Mouse (Mus musculus): ENCODE results near the gene Nfat5. TPM values are rescaled to one million over a fixed set of nuclear protein-coding genes. Genes with fewer than 3 reads are reported as not detected.

The Nfat5 gene
- 23.4 TPM for polyA plus RNA-seq (2017; shearing (Covaris generic))

DNA sequence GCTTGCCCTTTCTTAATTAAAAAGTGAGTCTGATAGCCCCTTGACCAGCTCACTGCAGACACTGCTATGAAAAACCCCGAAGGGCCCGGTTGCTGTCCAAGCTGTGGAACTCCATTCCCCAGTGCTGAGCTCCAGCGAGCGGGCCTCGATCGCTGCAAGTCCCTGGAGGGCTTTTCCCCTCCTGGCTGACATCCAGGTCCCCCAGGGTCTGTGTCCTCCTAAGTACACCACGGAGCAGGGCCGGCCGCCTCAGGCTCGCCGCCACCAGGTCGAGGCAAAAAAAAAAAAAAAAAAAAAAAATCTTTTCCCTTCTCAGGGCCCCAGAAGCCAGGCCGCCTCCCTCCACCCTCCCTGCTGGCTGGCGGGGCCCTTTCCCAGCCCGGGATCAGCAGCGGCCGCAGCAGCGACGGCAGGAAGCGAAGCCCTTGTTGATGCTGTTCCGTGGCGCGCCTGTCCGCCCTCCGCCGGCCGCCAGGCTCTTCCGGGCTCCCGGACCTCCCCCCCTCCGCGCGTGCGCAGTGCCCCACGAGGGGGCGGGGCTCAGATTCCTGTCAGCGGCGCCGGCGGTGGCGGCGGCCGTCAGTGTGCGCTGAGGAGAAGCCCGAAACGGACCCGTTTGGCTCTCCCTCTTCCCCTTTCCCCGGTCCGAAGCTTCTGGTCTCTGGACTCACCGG, at the start of gene Nfat5:
Gene Nfat5, plus strand, starts transcription at position 543 of the 674 bp plus-strand sequence.

DNA sequence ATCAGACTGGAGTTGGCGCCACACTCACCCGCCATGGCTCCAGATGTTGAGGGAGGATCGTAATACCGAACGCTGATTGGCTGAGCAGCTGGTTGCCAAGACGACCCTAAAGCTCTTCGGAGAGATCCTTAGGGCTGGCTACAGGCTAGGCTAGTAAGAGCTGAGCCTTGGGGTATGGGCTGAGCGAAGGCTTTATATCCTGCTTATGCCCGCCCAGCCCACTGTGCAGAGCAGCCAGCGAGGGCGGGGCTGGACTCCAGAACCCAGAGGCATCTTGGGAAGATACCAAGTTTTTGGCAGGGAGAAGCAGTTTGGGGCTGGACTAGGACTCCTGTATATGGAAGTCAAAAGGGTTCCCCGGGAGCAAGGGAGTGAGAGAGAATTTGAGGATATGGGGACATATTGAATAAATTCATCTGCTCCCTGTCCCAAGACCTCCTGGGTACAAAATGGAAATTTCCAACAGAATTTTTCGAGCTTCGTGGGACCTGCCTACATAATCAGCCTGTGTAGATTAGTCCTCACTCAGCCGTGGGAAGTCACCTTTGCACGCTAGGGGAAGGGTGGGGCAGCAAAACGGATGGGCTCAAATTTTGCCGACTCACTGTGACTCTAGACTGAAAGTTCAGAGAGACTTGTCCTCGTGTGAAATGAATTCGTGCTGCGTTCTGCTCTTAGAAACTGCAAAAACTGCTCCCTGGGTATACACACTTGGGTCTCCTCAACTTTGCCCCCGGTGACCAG, 109.9 kb downstream of the Nfat5 start, which contains the start of gene Nqo1:
Gene Nqo1, minus strand, starts transcription at position 169 of the 744 bp plus-strand sequence.

DNA sequence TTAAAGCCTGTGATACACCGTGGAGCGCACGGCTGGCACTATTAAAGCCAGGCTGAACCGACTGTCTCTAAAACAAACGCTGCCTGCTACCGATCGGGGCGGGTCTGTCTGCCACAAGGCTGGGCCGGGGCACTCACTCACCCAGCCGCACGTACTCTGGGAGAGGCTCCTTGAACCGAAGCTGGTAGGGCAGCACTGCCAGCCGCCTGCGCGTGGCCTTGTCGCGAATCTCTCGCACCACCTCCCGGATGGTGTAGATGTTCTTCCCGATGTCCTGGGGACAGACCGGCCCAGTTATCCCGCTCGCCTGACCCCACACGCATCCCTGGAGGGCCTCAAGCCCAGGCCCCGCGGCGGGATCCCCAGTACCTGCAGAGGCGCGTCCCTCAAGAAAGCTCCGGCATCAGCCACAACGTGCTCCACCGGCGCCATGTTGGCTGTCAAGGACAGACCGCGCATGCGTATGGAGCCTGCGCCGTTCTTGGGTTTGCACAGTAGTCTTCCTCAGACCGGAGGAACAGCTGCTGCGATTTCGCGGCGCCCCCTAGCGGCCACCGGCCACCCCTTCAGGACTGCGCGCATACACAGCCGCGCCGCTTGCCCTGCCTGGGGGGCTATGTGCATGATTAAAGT, 131.4 kb downstream of the Nfat5 start, which contains the start of gene Nob1:
Gene Nob1, minus strand, starts transcription at position 455 of the 633 bp plus-strand sequence.

Other genes starting within 250 kb of the Nfat5 start
- gene Pdf, start 244.9 kb upstream of the Nfat5 start, polyA plus RNA-seq (2017; shearing (Covaris generic)), result 16.5 TPM
- gene Cog8, start 236.8 kb upstream of the Nfat5 start, polyA plus RNA-seq (2017; shearing (Covaris generic)), result 74.1 TPM
- 82.4 TPM for gene Nip7, start 236.6 kb upstream of the Nfat5 start, polyA plus RNA-seq (2017; shearing (Covaris generic))
- gene Tmed6, start 227.8 kb upstream of the Nfat5 start, polyA plus RNA-seq (2017; shearing (Covaris generic)), result not detected
- 28.7 TPM for gene Terf2, start 196.9 kb upstream of the Nfat5 start, polyA plus RNA-seq (2017; shearing (Covaris generic))
- 69.8 TPM for gene Cyb5b, start 142.8 kb upstream of the Nfat5 start, polyA plus RNA-seq (2017; shearing (Covaris generic))
- gene Nqo1, start 109.7 kb downstream of the Nfat5 start, polyA plus RNA-seq (2017; shearing (Covaris generic)), result 0.95 TPM
- 73.1 TPM for gene Nob1, start 131.6 kb downstream of the Nfat5 start, polyA plus RNA-seq (2017; shearing (Covaris generic))
- gene Wwp2, start 142.9 kb downstream of the Nfat5 start, polyA plus RNA-seq (2017; shearing (Covaris generic)), result 118 TPM

Measured in CD4-positive, CD25-positive, alpha-beta regulatory T cell (primary cell).